Mouse (Mus musculus): ENCODE data around the gene Epas1. TPM values are rescaled to one million over a fixed set of nuclear protein-coding genes. Genes with fewer than 3 reads are reported as not detected.

Gene Epas1
- polyA plus RNA-seq (2014; fragmentation: Illumina TruSeq; extraction: RNeasy Lipid Tissue Mini Kit (QIAGEN cat#74804); ENCODE audit: low replicate concordance), result 19.2 TPM

GRCm38 (mm10) chr17:86753130-86753821 is at the start of gene Epas1:
Gene Epas1, plus strand, starts transcription at chr17:86753700.

Other genes starting within 250 kb of the Epas1 start
- gene Gm10309, start 248.5 kb upstream of the Epas1 start, polyA plus RNA-seq (2014; fragmentation: Illumina TruSeq; extraction: RNeasy Lipid Tissue Mini Kit (QIAGEN cat#74804); ENCODE audit: low replicate concordance), result not detected
- not detected for gene Tmem247, start 163.6 kb downstream of the Epas1 start, polyA plus RNA-seq (2014; fragmentation: Illumina TruSeq; extraction: RNeasy Lipid Tissue Mini Kit (QIAGEN cat#74804); ENCODE audit: low replicate concordance)
- not detected for gene Atp6v1e2, start 194.2 kb downstream of the Epas1 start, polyA plus RNA-seq (2014; fragmentation: Illumina TruSeq; extraction: RNeasy Lipid Tissue Mini Kit (QIAGEN cat#74804); ENCODE audit: low replicate concordance)
- 84.1 TPM for gene Rhoq, start 209.4 kb downstream of the Epas1 start, polyA plus RNA-seq (2014; fragmentation: Illumina TruSeq; extraction: RNeasy Lipid Tissue Mini Kit (QIAGEN cat#74804); ENCODE audit: low replicate concordance)

Measured in small intestine, adult 10 weeks (tissue).